Mouse (Mus musculus): ENCODE measurements around the gene Ablim1.

DNA sequence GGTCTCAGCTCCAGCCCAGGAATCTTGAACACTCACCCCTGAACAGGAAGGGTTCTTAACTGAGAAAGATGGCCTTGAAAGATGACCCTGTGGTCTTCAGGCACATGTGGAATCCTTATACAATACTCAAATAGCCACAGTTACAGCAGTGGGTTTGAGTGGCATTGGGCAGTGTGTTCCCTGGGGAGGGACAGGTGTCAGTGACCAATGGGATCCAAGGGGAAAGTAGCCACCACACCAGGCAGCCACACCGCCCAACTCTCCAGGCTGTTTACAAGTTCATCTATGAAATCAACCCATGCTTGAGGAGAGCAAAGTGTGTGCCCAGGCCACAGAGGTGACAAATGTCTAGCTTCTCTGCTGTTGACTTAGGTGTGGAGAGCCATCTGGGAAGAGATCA, 123.6 kb downstream of the Ablim1 start:
- TF ChIP-seq CTCF (IDR thresholded peaks at IDR 0.05; ENCODE audit: insufficient read depth, low read depth, low read length) (no peak), POLR2A (IDR thresholded peaks at IDR 0.05; ENCODE audit: insufficient read depth, low read depth, low read length) (no peak)
